Mouse (Mus musculus): ENCODE results near the gene Abhd16a.
A peak's percentile ranks its signal among the peaks of the same experiment; 100 is the strongest.
"Not testable (repeated sequence)": the region's sequence is repeated elsewhere in the genome, so short reads cannot be mapped to it uniquely, and the experiment has no call there.

Gene Abhd16a

GRCm38 (mm10) chr17:35123287-35123686 lies 34.2 kb downstream of the Abhd16a start:
- DNase-seq = not testable (repeated sequence)

GRCm38 (mm10) chr17:35124261-35124896 lies 35.3 kb downstream of the Abhd16a start:
- not testable (repeated sequence) for DNase-seq

- no peak for DNase-seq
These were observed 36.0 kb downstream of the Abhd16a start for GRCm38 (mm10) chr17:35125081-35125480.

- DNase-seq = no peak
These were observed 36.5 kb downstream of the Abhd16a start for GRCm38 (mm10) chr17:35125578-35125977.

- peak; percentile 61 for DNase-seq
These were observed 37.1 kb downstream of the Abhd16a start, which contains the start of gene D17H6S53E for GRCm38 (mm10) chr17:35126206-35126611. Gene D17H6S53E (plus strand): TSS chr17:35126373.

- no peak for DNase-seq
These were observed 38.0 kb downstream of the Abhd16a start for GRCm38 (mm10) chr17:35127017-35127416.

- no peak for DNase-seq
These were observed 39.9 kb downstream of the Abhd16a start for GRCm38 (mm10) chr17:35128996-35129395.

- DNase-seq = no peak
These were observed 42.0 kb downstream of the Abhd16a start for GRCm38 (mm10) chr17:35131038-35131437.

- no peak for DNase-seq
These were observed 42.6 kb downstream of the Abhd16a start, which contains the start of gene Apom for GRCm38 (mm10) chr17:35131500-35132173. Gene Apom (minus strand): TSS chr17:35132050.

- DNase-seq = no peak
These were observed 43.1 kb downstream of the Abhd16a start for GRCm38 (mm10) chr17:35132174-35132560.

GRCm38 (mm10) chr17:35133517-35133916 lies 44.5 kb downstream of the Abhd16a start:
- no peak for DNase-seq

GRCm38 (mm10) chr17:35134801-35135590 lies 45.9 kb downstream of the Abhd16a start, which contains the start of gene Bag6:
Gene Bag6 (plus strand): TSS chr17:35135178.
- peak; percentile 96 for DNase-seq

- DNase-seq = no peak
These were observed 46.7 kb downstream of the Abhd16a start for GRCm38 (mm10) chr17:35135591-35136320.

GRCm38 (mm10) chr17:35139269-35139668 lies 50.2 kb downstream of the Abhd16a start:
- DNase-seq = no peak

- DNase-seq = no peak
These were observed 51.5 kb downstream of the Abhd16a start for GRCm38 (mm10) chr17:35140490-35140996.

- no peak for DNase-seq
These were observed 52.9 kb downstream of the Abhd16a start for GRCm38 (mm10) chr17:35141971-35142370.

GRCm38 (mm10) chr17:35146139-35146538 lies 57.1 kb downstream of the Abhd16a start:
- DNase-seq = no peak

GRCm38 (mm10) chr17:35147348-35147747 lies 58.3 kb downstream of the Abhd16a start:
- DNase-seq = no peak

GRCm38 (mm10) chr17:35147922-35148639 lies 59.0 kb downstream of the Abhd16a start:
- DNase-seq = no peak

- DNase-seq = no peak
These were observed 63.1 kb downstream of the Abhd16a start for GRCm38 (mm10) chr17:35152121-35152520.
